Mouse (Mus musculus): Measurements from ENCODE around the gene Rsph6a.

DNA sequence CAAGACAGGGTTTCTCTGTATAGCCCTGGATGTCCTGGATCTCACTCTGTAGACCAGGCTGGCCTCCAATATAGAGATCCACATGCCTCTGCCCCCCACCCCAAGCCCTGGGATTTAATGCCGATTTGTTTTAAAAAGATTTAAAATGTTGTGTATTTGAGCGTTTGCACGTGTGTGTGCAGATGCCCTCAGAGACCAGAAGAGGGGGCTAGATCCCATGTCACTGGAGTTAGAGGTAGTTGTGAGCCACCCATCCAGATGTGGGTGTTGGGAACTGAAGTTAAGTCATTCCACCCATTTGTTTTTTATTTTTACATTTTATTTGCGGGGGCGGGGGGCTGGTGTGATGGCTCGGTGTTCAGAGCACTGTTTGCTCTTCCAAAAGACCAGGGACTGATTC is 20.0 kb downstream of the Rsph6a start:
- TF ChIP-seq CTCF (IDR thresholded peaks at IDR 0.05; ENCODE audit: low read depth), result peak; percentile 35; the same call in 1 of the 2 replicates
- TF ChIP-seq EP300 (IDR thresholded peaks at IDR 0.05; ENCODE audit: low read depth), result no peak
